Mouse (Mus musculus): ENCODE results near the gene Morn3.

DNA sequence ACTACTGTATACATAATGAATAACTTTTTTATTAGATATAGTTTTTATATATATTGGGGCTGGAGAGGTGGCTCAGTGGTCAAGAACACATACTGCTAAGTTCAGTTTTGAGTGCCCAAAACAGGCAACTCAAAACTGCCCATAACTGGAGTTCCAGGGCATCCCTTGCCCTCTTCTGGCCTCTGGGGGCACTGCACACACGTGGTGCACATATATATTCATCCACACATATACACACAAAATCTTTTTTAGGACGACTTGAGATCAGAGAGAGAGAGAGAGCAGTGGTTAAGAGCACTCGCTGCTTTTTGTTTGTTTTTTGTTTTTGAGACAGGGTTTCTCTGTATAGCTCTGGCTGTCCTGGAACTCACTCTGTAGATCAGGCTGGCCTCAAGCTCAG lies 15.5 kb downstream of the Morn3 start:
- TF ChIP-seq MAFK (IDR thresholded peaks at IDR 0.05; ENCODE audit: insufficient read depth, low read depth, low read length) (no peak), ZNF384 (IDR thresholded peaks at IDR 0.05; ENCODE audit: low read depth, low read length) (no peak)

Data from ES-E14 (cell line).